9 mouse cellular contexts compared by ENCODE assay signal in genomic region chr11:76571613-76571929, GRCm38 (mm10). TPM values are rescaled to one million over a fixed set of nuclear protein-coding genes. Genes with fewer than 3 reads are reported as not detected.
DNase-seq lines count a peak whose midpoint lies in the region; ATAC-seq and TF ChIP-seq lines count a peak whose summit lies in the region.
"Had no signal": no experiment of that assay in that cellular context is flagged by ENCODE, and none has a peak within 500 bp of the region (broad histone marks: within the 10 kb centered on the region; RNA-seq: fewer than 3 reads in every experiment).

No protein-coding gene starts in this region.

- TF ChIP-seq CTCF in left cerebral cortex, adult 2 months (IDR thresholded peaks at IDR 0.05) = no peak; the same call in 1 of the 2 replicates

- H3K4me1 ChIP-seq in embryonic facial prominence, embryonic 15.5 days = peaks cover 45% of the 10 kb centered on the region
- H3K4me1 ChIP-seq in intestine, embryonic 14.5 days (replicated peaks; ENCODE audit: control insufficient read depth, insufficient read depth, low read length) = peaks cover 21% of the 10 kb centered on the region
- H3K4me1 ChIP-seq in neural tube, embryonic 12.5 days = peaks cover 25% of the 10 kb centered on the region

- peak overlapping the region; percentile 37; the same call in 1 of the 2 replicates for H3K9ac ChIP-seq in embryonic facial prominence, embryonic 15.5 days
- peak overlapping the region; percentile 72 for H3K9ac ChIP-seq in intestine, embryonic 14.5 days (ENCODE audit: low read length)
- H3K9ac ChIP-seq in neural tube, embryonic 12.5 days = peak overlapping the region; percentile 72

- peak overlapping the region; percentile 98 for H3K27ac ChIP-seq in left cerebral cortex, adult 2 months
- 0 out of 2 replicates have a peak overlapping the region, but pooled peaks have one; percentile 31 for H3K27ac ChIP-seq in embryonic facial prominence, embryonic 15.5 days (replicated peaks)
- H3K27ac ChIP-seq in intestine, embryonic 14.5 days (ENCODE audit: low read depth) = no peak overlapping the region
- H3K27ac ChIP-seq in neural tube, embryonic 12.5 days = no peak overlapping the region

- H3K9me3 ChIP-seq in embryonic facial prominence, embryonic 15.5 days (replicated peaks) = no peaks in the 10 kb centered on the region
- H3K9me3 ChIP-seq in intestine, embryonic 14.5 days (ENCODE audit: control insufficient read depth, low read length) = 0 out of 2 replicates have a peak, but pooled peaks cover 4% of the 10 kb centered on the region
- no peaks in the 10 kb centered on the region for H3K9me3 ChIP-seq in neural tube, embryonic 12.5 days

- 0 out of 2 replicates have a peak, but pooled peaks have one; percentile 13 for ATAC-seq in embryonic facial prominence, embryonic 15.5 days (ENCODE audit: insufficient number of reproducible peaks, low FRiP score, low TSS enrichment, low read depth)
- ATAC-seq in intestine, embryonic 14.5 days (replicated peaks; ENCODE audit: low FRiP score, low TSS enrichment, low read depth) = peak; percentile 51
- ATAC-seq in neural tube, embryonic 12.5 days (ENCODE audit: low FRiP score, low read depth) = no peak; the same call in 1 of the 2 replicates

- DNase-seq in left cerebral cortex, adult 2 months (ENCODE audit: extremely low spot score in 1 of 2, low spot score in 2 of 2) = no peak
- no peak for DNase-seq in left cerebral cortex, postnatal 4 days
- DNase-seq in intestine, embryonic 14.5 days (ENCODE audit: low spot score) = no peak
- no peak for DNase-seq in B cell, adult 2 months
- no peak for DNase-seq in frontal cortex, postnatal 10 days (ENCODE audit: low spot score in 2 of 2)
- no peak for DNase-seq in layer of hippocampus, adult 11-12 months (ENCODE audit: low spot score)
- DNase-seq: gastrocnemius, postnatal 25 days had no signal

- peak overlapping the region; percentile 91 for H3K4me2 ChIP-seq in embryonic facial prominence, embryonic 15.5 days (replicated peaks)
- H3K4me2 ChIP-seq in intestine, embryonic 14.5 days (ENCODE audit: low read length) = peak overlapping the region; percentile 98
- peak overlapping the region; percentile 82 for H3K4me2 ChIP-seq in neural tube, embryonic 12.5 days (replicated peaks)

- no peaks in the 10 kb centered on the region for H3K27me3 ChIP-seq in embryonic facial prominence, embryonic 15.5 days
- no peaks in the 10 kb centered on the region for H3K27me3 ChIP-seq in intestine, embryonic 14.5 days (replicated peaks; ENCODE audit: control insufficient read depth, insufficient read depth, low read length)
- H3K27me3 ChIP-seq in neural tube, embryonic 12.5 days (replicated peaks) = no peaks in the 10 kb centered on the region; the same call in 1 of the 2 replicates

- WGBS in embryonic facial prominence, embryonic 15.5 days = 4% methylated on average over 9 of the region's 9 CpGs
- WGBS in intestine, embryonic 14.5 days = 4% methylated on average over 9 of the region's 9 CpGs
- WGBS in neural tube, embryonic 12.5 days = 4% methylated on average over 9 of the region's 9 CpGs

- H3K4me3 ChIP-seq in left cerebral cortex, adult 2 months = peak overlapping the region; percentile 89
- peak overlapping the region; percentile 62 for H3K4me3 ChIP-seq in embryonic facial prominence, embryonic 15.5 days (replicated peaks)
- peak overlapping the region; percentile 64 for H3K4me3 ChIP-seq in intestine, embryonic 14.5 days (ENCODE audit: low read depth, low read length)
- H3K4me3 ChIP-seq in neural tube, embryonic 12.5 days = peak overlapping the region; percentile 56

- intact Hi-C loops in left cerebral cortex, adult 2 months (cut with DNase I) = loop anchor here (2.0 kb wide), 1 partner anchor 41 kb away; no protein-coding TSS in a partner anchor
- intact Hi-C loops in left cerebral cortex, postnatal 4 days (cut with DNase I) = loop anchor here (10.0 kb wide), 1 partner anchor 47 kb away; no protein-coding TSS in a partner anchor

- no peaks in the 10 kb centered on the region for H3K36me3 ChIP-seq in embryonic facial prominence, embryonic 15.5 days
- no peaks in the 10 kb centered on the region for H3K36me3 ChIP-seq in intestine, embryonic 14.5 days (ENCODE audit: control insufficient read depth, insufficient read depth, low read length)
- H3K36me3 ChIP-seq in neural tube, embryonic 12.5 days = no peaks in the 10 kb centered on the region

RNA-seq across cellular contexts. Expression of gene Abr, which starts 50.5 kb away (rescaled TPM):
- total RNA-seq in left cerebral cortex, adult 2 months (2021) = 100 to 1,000 TPM; 436 to 450 TPM
- 100 to 1,000 TPM; 267 to 280 TPM for total RNA-seq in left cerebral cortex, postnatal 4 days (2021)
- 41.1 and 42.6 TPM in 2 replicates for polyA plus RNA-seq in embryonic facial prominence, embryonic 15.5 days (2015; fragmentation: Nextera tagmentation; extraction: Ambion mirVana)
- 41.1 and 44.3 TPM in 2 replicates for polyA plus RNA-seq in intestine, embryonic 14.5 days (2014; fragmentation: Nextera tagmentation; extraction: Ambion mirVana)
- 74.9 and 76.2 TPM in 2 replicates for polyA plus RNA-seq in neural tube, embryonic 12.5 days (2016; fragmentation: Nextera tagmentation; extraction: Ambion mirVana)

Comparison
In these comparisons a context has a peak if more than half of its experiments do, and no peak if none do; other contexts are left out.
1. H3K27ac ChIP-seq: peak in left cerebral cortex, adult 2 months (single experiment) and embryonic facial prominence, embryonic 15.5 days (single experiment); none in intestine, embryonic 14.5 days (single experiment) and neural tube, embryonic 12.5 days (single experiment).
2. Peak in every context shown above with its lines, with median percentiles within 50 percentile points of each other: H3K4me3 ChIP-seq, H3K4me2 ChIP-seq and H3K9ac ChIP-seq.